Mouse (Mus musculus): ENCODE results near the gene Ccdc71.
A peak's percentile ranks its signal among the peaks of the same experiment; 100 is the strongest.

Gene Ccdc71

DNA sequence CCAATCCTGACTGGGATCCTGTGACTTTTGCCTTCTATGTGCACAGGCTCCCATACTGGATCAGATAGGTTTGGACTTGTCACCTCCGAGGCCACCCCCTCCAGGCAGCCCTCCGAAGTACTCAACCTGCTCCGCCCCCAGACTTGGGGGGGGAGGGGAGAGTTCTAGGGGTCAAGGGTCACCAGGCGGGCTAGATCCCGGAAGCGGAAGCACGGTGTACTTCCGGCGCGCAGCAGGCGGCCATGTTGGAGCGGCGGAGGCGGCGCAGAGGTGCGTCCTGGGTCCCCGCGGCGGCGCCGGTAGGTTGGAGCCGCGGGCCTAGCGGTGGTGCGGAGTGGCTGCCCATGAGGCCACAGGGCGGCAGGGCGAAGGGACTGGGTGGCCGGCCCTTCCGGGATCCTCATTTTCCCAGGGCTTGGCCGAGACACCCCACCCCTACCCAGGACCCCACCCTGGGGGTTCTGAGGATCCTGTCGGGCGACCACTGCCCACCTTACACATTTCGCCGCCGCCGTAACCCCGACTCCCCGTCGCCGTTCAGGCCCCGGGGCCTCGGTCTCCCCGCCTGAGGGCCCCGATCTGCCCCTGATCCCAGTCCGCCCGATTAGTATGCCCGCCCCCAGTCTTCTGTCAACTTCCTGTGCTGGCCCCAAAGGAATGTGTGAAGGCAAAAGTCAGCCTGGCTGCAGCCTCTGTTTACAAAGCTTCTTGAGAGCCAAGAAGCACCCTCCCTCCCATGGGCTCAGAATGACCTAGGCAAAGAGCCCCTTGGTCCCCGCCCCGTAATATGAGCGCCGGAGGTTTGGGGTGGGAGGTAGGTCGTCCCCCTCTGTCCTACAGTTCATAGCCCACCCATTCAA lies at the start of gene Ccdc71:
Ccdc71 (plus strand) TSS at position 209 of the 860 bp plus-strand sequence.
- DNase-seq: peak; percentile 89

DNA sequence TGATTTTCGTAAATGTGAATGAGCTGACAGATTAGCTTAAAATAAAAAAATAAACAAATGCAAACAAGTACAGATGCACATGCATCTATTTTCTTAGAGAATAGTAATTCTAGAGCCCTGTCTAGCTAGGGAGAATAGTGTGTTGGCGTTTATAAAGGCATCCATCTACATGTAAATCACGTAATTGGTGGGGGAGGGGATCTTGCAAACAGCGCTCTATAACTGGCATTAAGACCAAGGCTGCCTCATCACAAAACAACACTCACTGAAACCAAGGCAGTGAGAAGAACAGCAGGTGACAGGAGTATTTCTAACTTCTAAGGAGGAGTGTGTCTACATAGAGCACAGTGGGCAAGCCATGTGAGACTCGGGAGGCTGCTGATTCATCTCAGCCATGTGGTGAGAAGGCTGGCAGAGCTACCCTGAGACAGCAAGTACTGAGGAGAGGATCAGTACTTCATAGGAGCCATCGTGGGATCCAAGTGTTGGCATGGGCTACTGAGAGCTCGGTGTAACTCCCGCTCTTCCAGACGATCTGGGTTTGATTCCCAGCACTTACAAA lies 48.9 kb upstream of the Ccdc71 start:
- DNase-seq: no peak

DNA sequence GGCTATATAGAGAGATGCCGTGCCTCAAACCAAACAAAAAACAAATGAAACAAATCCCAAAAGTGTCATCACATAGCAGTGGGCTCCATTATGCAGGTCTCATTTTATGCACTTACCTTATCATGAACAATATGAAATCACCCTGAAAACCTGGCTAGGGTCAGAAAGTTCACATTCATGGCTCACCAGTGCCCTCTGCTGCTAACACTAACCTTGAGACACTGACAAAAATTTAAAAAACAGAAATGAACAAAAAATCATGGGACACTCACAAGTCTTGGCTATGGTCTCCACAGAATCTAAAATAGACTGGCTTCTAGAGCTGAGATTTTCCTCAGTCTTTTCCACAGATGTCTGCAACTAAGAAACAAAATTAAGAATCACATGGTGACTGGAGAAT lies 48.1 kb upstream of the Ccdc71 start:
- peak; percentile 18 to 23 for DNase-seq

DNA sequence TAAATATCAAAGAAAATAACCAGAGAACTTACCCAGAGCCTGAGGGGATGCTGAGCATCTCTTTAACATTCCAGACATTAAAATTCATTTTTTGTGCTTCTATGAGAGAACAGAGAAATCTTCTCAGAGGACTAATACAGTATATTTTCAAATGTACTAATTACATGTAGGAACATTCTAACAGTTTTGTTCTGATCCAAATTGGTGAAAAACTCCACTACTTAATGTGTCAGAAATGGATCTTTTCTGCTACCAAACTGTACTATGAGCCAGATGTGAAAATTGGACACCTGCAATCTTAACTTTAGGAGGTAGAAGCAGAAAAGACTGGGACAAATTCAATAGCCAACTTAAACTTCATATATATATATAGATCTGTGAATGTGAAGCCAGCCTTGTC lies 31.9 kb upstream of the Ccdc71 start, which contains the start of gene Ccdc36:
Ccdc36 (minus strand) TSS at position 101 of the 400 bp plus-strand sequence.
- DNase-seq: no peak

DNA sequence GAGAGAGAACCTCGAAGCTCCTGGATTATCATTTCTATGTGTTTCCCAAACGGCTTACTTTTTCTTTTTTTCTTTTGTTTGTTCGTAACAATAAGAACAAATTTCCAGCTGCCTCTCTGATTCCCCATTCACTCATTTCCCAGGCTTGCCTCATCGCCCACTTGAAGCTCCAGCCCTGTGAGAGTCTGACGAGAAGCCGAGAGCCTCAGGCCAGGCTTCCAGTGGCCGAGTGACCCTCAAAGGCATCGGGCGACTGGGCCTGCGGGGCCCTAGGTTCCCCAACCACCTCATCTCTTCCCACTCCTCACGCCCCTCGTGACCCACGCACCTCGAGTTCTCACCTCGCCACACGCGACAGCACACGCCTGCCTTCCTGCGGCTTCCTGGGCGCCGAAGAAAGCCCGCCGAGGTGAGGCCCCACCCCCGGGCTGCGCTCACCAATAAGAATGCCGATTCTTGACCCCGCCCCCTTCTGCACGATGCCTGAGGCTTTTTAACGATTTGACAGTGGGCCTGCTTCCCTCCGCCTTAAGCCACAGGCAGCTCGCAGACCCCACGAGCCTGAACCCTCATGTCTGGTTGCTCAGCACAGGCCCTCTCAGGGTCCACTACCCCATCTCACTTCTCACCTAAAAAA lies 28.8 kb upstream of the Ccdc71 start:
- peak in 1 of 2 experiments; percentile 16 for DNase-seq

DNA sequence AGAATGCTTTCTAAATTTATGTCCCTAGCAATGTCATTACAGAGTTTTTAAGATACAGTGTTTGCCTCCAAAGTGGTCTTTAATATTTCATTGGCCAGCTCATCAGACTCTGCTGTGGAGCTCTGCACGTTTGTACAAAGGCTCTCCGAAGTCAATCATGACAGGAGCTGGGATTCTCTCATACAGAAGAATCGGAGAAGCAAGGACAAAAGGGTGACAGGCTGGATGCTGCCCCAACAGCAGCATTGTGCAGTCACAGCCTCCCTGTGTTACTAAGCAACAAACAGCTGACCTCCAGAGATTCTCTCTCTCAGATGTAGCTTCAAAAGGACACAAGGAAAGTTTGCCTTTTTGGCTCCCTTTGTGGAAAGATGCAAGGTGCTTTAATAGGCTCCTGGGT lies 24.1 kb upstream of the Ccdc71 start, which contains the start of gene BC048562:
BC048562 (plus strand) TSS at position 301 of the 400 bp plus-strand sequence.
- no peak for DNase-seq

DNA sequence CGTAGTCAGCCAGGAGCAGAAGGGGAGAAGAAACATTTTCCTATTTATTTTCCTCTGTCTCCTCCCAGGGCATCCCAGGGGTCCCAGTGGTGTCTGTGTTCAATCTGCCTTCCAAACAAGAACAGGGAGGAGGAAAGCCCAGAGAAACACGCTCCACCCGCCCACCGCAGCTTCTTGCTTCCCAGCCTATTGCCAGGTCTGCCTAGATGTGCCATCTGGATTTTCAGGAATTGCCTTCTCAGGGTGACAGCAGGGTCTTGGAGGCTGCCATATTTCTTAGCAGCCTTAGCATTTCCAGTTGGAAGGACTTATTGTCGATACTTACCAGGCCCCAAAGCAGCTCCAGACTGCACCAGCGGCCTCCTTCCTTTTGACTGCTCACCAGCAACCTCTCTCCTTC lies 21.2 kb upstream of the Ccdc71 start:
- no peak for DNase-seq

DNA sequence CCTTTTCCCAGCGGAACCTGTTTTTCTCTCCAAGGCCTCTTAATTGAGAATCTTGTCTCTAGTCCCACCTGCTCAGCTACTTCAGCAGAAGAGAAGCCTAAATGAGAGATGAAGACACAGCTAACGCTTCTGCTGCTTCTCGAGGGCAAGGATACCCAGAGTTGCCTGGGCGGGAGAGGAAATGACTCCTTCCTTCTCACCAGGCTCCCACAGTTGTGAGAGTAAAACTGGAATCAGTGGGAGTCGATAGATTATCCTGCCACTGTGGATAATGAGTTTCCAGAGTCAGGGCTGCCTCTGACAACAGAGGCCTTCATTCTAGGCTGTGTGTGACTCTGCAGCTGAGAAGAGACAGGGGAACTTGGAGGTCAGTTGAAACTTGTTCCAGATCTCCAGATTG lies 19.8 kb upstream of the Ccdc71 start:
- DNase-seq: no peak

DNA sequence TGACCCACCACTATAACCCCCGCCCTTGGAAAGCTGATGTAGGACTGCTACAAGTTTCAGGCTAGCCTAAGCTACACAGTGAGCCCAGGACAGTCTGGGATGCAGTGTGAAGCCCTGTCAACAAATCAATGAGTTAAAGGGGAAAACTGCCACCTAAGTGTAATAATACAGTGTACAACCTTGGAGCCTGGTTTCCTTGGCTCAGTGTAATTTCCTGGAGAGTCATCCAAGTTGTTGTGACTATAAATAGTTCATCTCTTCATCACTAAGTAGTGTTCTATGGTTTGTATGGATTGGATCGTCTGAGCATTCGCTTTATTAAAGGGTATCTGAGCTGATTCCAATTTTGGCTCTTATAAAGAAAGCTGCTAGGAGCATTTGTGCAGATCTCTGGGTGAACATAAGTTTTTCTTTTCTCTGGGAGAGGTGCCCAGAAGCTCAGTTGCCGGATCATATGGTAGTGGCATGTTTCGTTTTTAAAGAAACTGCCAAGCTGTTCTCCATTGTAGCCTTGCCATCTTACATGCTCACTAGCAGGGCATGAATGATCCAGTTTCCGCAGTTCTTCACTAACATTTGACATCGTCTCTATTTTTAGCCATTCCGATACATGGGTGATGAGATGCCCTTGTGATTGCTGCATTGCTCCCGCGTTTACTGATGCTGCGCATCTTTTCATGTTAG lies 18.9 kb upstream of the Ccdc71 start:
- DNase-seq: no peak

DNA sequence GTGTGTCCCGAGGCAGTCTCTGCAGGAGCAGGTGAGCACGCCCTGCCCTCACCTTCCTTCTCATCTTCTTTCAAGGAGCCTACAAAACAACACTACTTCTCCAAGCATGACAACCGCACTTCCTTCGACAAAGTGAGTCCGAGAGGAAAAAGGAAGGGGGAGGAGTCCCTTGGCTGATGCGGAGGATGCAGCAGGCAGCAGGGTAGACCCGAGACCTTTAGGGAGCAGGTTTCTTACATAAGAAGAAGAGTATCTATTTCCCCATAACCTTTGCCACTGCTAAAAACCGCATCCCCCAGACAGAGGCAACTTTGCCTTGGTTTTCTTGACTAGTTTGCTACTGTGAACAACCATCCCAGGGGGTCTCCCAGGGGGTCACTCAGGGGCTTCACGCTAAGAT lies 15.2 kb upstream of the Ccdc71 start:
- DNase-seq: peak; percentile 15 to 35

DNA sequence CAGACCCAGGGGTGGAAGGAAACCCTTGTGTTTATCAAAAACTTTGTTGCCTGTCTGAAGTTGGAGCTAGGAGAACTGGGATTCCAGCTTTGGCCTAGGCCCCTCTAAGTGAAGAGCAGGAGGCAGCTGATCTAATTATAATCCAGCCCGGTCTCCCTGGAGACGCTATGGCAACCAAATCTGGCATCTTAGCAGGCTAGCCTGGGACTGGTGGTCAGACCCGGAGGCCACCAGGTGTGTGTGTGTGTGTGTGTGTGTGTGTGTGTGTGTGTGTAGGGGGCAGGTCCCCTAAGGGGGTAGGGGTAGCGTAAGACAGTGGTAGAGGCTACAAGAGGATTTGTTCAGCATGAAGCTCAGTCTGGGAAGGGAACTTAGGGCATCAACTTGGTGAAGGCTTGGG lies 10.5 kb upstream of the Ccdc71 start:
- no peak for DNase-seq

DNA sequence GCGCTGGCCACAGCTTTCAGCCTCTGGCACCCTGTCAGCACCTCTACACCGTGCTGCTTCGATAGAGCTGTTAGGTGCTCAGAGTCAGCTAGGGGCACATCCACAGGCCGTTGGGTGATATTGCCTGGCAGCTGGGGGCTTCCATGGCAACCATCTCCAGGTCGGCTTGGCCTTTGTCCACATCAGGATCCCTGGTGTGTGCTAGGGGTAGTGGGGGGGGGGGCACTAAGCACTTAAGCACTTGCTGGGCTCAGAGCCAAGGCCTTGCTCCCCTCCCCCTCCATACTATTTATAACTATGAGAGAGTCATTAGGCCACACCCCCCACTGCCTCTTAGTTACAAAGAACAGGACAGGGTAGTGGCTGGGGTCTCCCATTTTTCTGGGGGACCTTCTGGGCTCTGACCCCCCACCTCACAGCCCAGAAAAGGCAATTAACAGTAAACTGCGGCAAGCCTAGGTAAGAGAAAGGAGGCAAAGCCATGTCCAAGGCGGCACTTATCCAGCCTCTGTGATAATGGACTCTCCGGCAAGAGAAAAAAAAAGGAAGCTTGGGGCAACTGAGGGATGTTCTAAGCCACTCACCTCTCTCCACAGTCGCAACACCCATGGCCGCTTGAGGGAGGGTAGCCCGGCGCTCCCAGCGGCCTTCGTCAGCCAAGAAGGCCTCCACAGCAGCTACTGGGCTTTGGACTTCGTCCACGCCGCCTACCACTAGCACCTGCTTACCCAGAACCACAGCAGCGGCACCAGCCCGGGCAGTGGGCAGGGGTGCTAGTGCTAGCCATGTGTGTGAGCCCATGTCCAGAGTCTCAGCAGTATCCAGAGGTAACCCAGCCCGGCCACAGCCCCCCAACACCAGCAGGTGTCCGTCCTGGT lies 9.8 kb upstream of the Ccdc71 start:
- no peak for DNase-seq

DNA sequence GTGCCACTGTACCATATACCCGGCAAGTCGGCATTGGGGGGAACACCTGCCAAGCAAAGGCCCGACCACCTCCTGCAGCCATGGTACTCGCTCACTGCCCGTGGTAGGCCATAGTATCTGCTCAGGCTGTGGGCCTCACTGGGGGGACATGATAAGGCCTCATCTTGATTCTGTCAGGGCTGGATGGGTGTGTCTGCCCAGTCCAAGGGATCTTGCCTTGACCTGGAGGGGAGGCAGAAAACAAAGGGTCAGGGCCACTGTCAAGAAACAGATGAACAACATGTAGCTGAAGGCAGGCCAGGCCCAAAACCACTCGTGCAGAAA lies 9.2 kb upstream of the Ccdc71 start:
- DNase-seq: no peak

DNA sequence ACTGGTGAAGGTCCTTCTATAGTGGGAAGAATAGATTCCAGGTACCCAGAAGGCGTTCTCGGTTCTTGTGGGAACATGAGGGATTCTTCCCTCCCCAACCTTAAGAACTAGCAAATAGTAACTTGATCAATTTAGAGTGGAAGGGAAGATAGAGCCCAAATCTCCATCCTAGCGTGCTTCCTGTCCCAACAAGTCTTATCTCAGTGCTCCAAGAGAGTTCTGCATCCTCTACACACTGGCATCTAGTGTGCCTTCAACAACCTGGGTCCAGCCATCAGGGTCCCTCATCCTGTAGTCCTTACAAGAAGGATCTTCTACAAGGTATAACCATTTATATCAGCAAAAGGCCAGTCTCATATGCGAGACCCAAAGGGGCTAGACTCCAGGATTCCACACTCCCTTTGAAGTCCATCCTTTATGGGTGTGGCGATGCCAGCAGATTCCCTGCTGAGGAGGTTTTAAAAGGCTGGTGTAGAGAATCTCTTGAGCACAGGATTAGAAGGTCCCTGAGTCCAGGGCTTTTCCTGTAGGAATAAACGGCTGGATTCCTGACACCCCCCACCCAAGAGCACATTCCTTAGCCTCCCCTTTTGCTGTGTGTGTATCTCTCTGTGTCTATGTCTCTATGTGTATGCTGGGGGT lies 8.7 kb upstream of the Ccdc71 start:
- DNase-seq: no peak

DNA sequence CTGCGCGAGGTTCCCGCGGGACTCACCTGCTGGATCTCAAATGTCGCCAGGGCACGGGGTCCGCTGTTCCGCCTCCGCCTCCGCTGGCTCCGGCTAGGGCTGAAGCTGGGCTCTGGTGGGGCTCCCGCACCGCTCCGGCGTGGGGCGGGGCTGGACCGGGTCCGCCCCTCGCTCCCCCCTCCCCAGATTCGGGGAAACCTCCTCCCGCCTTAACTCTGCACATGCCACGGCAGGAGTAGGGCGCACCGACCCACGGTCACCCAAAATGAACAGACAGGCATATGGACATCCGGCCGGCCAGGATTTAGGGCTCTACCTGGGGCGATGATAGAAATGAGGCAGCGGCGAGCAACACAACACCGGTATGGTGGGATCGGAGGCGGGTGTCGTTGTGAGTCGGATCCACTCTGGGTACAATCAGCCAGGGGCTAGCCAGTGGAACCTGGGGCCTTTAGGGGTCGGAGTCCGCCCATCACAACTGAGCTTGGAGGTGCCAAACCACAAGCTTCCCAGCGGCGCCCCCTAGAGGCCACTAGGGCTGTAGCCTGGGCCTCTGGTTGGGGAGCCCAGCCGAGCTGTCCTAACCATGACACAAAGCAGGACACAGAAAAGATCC lies 7.9 kb upstream of the Ccdc71 start:
- DNase-seq: peak; percentile 92 to 93

DNA sequence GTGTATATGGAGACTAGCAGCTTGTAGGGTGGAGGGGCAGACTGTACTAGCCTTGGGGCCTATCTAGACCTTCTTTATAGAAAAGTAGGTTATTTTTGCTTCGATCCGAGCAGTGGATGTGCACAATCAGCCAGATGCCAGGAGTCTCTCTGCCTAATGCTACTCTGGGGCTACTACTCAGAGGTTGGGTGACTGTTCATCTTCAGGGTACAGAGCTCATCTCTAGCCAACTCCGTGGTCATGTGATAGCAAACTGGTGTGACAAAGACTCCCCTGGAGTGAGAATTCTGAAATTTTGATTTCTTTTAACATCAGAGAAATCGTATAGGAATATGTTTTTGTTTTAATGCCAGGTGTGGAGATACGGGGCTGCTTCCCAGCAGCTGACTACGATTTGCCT lies 7.4 kb upstream of the Ccdc71 start:
- DNase-seq: no peak

DNA sequence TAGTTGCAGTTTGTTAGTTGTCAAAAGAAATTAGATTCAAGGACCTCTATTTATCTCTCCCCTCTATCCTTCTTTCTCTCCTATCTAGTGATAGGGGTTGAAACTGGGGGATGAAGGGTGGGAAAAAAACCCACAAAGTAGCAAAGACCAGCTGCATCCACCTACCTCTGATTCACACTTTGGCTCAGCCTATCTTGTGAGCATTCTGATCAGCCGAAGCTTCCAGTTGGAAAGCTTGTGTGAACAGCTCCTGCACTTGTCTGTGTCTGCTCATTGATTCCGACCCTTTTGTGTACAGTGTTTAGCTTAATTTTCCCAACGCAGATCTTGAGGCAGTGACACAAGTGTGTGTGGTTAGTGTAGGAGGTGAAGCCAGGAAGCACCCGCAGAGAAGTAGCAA lies 6.9 kb upstream of the Ccdc71 start:
- no peak for DNase-seq

DNA sequence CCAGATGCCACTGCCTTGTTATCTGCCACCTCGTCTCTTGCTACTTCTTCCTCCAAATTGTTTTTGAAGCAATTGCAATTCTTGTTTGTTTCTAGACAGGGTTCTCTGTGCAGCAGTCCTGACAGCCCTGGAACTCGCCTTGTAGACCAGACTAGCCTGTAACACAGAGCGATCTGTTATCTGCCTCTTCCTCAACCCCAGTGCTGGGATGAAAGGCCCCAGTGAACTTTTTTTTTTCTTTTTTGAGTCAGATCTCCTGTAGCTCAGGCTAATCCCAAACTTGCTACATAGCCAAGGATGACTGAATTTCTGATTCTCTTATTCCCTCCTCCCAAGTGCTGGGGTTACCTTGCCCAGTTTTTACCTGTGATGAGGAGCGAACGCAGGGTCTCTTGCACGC lies 5.9 kb upstream of the Ccdc71 start:
- no peak for DNase-seq

DNA sequence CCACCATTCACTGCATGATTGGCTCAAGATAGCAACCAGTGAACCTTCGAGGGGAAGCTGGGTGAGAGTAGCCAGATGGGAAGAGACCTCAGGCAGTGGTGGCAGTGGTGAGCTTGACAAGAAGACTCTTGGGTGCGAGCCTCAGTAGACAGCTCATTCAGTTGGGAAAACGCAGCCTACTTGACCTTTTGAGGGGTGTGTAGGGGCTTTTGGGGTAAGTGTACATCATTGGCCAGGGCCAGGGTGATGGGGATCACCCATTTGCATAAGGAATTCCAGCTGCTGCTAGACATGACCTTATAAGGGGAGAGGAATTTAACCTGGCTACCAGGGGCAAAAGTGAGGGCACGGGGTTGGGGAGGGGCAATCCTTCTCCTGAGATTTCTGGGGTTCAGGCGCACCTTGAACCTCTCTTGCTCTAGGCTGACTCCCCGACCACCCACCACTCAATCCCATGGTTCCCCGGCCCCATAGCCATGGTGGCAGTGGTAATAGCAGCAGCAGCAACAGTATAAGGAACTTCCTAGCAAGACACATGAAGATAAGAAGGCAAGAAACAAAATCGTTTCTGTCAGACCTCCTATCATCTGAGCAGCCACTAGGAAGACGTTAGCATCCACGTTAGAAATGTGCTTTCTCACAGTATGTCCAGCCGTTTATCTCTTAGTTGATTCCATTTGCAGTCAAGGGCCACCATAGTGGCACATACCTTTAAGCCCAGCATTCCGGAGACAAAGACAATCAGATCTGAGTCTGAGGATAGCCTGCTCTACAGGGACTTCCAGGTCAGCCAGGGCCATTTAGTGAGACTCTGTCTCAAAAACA lies 4.4 kb upstream of the Ccdc71 start:
- no peak for DNase-seq

DNA sequence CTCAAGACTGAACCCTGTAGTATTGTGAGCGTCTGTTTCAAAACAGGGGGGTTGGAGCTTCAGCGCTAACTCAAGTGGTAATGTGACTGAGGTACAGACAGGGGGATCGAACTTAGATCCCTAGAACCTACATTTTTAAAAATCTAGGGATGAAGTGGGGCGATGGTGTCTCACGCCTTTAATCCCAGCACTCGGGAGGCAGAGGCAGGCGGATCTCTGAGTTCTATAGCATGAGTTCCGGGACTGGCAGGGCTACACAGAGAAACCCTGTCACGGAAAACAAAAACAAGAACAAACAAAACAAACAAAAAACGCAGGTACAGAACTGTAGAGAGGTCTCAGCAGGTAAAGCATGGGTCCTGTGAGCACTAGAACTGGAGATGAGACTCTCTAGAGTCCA lies 3.4 kb upstream of the Ccdc71 start:
- no peak for DNase-seq

DNA sequence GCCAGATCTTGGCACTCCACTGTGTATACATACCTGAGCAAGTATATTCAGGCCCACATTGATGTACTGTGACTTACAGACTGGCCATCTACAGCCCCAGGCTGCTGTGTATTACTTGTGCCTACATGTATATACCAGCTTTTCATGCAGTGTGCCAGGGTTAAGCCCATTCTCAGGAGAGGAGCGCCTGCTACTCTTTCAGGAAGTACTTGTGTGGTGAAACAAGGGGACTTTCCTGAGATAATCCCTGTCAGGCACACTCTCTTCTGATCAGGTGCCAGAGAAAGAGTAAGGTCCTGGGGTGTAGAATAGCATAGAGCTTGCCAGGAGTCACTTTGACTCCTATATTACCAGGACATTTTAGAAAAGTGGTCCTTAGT lies 398 bp upstream of the Ccdc71 start:
- DNase-seq: no peak
